Mouse (Mus musculus): ENCODE measurements around the gene Nbea.

The Nbea gene

DNA sequence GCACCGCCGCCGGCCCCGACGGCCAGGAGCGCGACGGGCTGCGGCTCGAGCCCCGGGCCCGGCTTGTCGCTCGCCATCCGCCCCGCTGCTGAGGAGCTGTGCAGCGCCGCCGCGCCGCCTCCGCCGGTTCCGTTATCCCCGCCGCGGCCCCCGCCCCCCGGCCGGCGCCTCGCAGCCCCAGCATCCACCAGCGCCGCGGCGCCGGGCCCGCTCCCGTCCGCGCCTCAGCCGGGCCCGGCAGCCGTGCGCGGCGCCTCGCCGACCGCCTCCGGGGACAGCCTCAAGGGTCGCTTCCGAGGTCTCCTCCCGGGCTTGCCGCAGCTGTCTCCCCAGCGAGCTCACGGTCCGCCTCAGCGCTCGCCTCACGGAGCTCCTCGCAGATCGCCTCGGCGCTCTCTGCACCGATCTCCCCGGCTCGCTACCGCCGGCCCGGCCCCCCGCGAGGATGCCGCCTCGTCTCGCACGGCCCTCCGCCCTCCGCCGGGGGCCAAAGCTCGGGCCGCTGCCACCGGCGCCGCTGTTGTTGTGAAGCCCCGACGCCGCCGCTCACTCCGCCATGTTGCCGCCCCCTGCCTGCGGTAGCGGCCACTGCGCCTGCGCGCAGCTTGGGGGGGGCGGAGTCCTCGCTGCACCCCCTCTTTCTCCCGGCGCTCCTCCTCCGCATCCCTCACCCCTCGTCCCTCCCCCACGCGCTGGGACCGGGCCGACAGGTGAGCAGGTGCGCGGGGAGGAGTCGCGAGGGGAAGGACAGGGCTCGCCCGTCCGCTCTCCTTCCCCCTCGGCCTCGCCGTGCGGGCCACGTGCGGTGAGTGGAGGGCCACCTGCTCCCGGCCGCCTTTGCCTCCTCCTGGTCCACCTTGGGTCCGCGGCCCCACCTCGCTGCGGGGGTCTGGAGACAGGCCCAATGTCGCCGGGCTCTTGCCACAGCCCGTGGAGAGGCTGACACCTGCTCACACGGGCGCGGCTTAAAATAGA lies at the start of gene Nbea:
Nbea (minus strand) TSS at position 543 of the 975 bp plus-strand sequence.
- peak; percentile 67 for DNase-seq (ENCODE audit: low read depth, low spot score)

DNA sequence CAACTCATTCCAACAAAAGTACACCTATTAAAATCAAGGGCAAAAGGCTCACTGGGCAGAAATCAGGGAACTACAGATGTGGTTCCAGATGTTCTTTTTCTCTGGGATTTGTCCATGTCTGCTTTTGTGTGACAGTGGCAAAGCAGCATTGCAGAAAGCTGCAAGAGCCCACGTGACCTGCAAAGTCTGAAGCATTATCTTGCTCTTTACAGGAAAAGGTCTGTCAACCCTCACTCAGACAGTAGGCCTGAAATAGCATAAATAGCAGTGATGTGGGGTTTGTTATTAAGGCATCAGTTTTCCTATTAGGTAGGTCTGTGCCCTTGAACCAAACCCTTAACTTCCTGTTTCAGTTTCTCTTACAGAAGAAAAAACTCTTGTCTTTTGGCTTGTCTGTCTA lies 45.8 kb upstream of the Nbea start:
- DNase-seq (ENCODE audit: low read depth, low spot score): no peak

DNA sequence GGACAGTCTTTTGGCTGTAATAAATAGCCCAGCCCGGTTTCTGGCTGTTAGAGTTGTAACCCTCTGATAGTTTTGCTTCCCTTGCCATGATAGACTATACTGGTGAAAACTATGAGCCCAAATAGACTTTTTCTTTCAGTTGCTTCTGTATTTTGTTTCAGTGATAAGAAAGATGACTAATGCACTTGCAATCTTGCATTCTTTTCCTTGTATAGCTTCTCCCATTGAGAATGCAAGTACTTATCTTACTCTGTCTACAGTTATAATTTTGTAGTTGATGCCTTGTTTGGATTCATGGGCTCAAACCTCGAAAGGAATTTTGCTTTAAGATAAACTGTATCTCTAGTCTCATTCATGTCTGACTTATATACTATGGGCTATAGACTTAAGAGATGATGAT lies 32.5 kb upstream of the Nbea start:
- no peak for DNase-seq (ENCODE audit: low read depth, low spot score)

DNA sequence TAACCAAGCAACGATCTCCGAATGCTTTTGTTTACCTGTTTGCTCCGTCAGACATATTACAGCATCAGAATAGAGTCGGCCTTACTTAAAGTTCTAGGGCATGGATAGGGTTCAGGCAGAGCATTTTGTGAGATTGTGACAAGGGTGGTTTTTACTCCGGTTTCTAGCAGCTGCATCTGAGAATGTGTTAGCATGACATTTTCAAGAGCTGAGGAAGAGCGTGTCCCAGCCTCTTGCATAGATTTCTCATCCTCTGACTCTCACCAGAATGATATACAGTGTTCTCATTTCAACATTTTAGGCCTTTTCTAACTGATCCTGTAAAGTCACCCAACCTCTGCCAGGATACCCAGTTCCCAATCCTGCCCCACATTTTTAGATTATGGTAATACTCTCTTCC lies 20.5 kb upstream of the Nbea start:
- no peak for DNase-seq (ENCODE audit: low read depth, low spot score)

DNA sequence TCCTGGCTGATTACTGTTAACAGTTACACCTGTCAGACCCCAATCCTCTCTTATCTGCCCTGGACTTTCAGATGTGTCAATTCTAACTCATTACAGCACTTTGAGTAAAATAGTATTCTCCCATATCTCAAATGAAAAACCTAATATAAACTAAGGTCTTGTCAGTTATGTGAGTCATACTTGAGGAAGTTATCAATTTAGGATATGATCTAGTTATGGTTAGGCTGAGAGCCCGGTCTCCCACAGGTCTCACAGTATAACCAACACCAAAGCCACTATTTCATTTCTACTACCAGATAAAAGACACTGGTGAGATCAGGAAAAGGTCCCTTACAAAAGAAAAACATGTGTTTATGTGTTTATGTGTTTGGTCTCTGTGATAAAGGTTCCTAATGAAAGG lies 4.7 kb upstream of the Nbea start:
- DNase-seq (ENCODE audit: low read depth, low spot score): no peak

DNA sequence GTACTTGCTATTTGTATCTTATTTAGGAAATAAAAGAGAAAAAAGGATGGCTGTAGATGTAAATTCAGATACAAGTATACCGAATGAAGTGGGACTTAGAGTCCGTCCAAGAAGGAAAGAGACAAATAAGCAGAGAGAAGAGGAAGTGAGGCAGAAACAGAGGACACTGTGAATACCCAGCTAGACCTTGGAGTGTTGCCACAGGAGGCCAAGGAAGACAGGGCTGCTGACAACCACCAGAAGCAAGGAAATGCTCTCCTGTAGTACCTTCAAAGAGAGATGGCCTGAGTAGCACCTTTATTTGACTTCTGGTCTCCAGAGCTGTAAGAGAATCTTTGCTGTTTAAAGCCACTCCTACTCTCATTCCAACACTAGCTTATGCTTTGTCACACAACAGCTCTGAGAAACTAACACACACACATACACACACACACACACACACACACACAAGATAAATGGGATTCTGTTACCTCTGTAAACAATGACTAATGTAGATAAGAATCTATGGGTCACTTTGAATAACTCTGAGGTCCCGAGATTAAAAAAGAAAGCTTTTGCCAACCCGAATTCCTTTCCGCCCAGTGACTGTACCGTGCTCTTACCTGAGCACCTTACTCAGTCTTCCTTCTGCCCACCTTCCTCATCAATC lies 3.8 kb upstream of the Nbea start:
- no peak for DNase-seq (ENCODE audit: low read depth, low spot score)

DNA sequence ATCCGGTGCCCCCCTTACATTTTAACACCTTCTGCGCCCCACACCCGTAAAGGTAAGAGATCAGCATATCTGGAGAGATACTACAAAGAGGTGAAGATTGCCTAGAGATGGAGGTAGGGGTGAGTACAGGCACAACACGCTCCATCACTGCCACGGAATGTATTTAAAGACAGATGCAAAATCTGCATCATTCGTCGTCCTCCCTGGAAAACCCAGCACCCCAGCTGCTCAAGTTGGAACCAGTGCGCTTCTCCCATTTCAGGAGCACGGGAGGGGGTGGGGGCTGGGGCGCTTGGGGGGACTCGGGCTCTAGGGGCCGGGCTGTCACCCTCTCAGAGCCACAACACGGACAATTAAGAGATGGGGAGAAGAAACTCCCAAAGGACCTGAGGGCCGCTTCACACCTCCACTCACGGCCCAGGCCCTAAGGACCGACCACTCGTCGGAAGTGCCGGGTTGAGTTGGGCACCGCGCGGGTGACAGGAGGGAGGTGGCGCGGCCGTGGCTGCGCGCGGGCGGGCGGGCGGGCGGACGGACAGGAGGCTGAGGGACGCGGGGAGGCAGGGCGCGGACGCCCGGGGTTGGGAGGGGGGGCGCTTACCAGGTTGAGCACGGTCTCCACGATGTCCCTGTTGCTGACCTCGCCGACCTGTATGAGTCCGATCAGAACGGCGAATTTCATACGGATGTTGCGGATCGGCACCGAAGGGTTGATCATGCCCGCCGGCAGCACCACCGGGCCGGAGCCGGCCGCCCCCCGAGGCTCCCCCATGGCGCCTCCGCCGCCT lies 936 bp downstream of the Nbea start:
- DNase-seq (ENCODE audit: low read depth, low spot score): peak; percentile 24

DNA sequence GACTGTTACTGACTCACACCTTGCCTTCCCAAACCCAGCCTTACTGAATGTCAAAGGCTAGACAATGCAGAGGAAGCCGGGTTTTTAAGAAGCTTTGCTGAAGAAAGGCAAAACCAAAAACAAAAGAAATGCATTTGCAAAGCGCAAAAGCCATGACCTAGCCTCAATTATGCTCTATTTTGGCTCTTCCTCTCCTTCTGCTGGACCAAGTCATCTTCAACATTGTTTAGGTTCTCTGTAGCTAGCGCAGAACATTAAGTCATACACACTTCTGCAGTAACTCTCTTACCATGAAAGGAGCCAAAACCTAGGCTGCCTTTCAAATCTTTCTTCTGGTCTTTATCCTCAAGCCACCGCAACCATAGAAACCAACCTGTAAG lies 1.5 kb downstream of the Nbea start:
- peak; percentile 16 for DNase-seq (ENCODE audit: low read depth, low spot score)

DNA sequence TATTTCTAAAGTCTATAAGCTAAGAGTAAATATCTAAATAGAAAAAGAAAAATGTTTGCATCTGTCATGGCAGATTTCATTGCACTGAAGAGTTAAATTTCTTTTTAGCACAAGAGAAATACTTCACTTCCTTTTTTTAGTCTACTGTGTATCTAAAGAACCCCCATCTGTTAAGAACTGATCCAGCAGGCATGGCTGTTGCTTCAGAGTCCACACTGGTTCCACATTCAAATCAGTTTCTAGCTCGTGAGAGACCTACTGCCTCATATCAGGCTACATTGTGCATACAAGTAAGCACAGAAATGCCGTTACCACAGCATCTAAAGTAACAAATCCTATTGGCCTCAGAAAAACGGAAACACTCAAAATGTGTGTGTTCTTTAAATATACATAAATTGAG lies 2.5 kb downstream of the Nbea start:
- no peak for DNase-seq (ENCODE audit: low read depth, low spot score)

DNA sequence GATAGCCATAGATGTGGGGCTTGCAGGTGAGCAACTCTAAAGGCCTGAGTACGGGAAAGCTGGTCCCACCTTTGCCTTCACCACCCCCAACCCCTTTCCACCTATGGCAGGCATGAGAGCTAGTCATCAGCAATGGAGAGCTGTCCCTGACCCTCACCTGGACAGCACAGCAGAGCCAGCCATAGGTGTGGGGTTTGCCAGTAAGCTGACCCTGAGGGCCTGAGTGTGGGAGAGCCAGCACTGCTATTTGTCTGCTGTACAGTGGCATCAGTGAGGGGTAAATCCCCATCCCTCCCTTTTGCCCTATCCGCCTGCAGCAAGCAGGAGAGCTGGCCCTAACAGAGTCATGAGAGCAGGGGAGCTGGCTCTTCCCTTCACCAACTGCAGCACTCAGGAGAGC lies 25.6 kb downstream of the Nbea start:
- DNase-seq (ENCODE audit: low read depth, low spot score): no peak

DNA sequence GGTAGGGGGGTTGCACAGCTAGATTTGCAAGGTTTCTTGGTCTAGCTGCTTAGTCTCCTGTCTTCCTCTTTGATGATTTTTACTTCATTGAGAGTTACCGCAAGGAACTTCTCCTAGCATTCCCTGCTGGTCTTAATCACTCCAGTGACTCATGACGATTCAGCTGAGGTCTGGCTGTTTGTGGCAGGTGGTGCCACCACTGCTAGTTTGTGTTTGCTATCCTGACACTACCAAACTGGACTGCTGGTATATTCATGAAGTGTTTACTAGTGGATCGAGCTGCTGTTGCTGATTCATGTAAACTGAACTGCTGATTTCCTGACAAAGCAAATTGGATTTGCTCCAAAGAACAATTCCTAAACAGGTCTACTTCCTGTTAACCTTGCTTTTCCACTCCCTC lies 56.8 kb downstream of the Nbea start:
- DNase-seq (ENCODE audit: low read depth, low spot score): no peak

DNA sequence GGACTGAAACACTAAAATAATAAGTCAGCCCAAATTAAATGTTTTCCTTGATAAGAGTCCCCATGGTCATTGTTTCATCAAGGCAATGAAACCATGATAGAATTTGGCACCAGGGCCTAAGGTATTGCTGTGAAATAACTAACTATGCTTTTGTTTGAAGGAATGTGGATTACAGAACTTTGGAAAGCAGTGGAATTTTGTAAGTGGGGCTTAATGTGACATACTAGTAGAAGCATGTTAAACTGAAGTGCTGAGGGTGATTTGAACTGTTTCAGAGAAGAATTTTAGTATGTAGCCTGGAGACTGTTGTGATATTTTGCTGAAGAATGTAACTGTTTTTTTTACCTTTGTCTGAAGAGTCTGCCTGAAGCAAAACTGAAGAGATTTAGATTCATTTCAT lies 66.9 kb downstream of the Nbea start:
- no peak for DNase-seq (ENCODE audit: low read depth, low spot score)

DNA sequence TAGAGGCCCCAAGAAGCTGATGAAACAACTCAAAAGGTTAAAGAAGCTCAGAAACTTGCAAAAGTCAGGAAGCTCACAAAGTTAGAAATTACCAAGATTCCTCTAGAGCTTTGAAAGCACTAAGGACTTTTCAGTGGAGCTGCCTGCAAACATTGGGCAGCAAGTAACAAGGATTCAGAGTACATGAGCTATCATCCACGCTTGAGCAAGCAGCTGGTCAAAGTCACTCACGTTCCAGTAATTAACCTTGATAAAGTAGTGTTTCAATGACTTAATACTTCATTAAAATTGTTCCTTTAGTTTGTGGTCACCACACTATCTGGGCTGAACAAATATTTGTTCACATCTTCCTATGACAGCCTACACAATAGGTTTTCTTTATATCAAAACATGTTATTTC lies 75.4 kb downstream of the Nbea start:
- no peak for DNase-seq (ENCODE audit: low read depth, low spot score)

DNA sequence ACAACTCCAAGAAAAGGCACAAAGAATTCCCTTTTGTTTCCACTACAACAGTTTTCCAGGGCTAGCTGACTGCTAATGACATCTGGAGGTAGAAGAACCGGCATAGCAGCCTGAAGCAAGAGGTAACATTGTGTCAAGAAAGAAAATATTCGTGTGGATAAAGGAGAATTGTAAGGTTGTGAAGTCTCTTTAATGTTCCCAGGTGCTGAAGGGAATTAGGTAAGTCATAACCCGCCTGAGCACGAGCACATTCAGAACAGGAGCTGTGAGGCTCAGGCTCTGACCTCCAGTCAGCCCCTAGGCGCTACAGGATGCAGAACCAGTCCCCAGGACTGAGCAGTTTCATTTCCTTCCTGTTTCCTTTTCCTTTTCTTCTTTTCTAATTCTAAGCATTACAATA lies 86.4 kb downstream of the Nbea start:
- DNase-seq (ENCODE audit: low read depth, low spot score): peak; percentile 5

DNA sequence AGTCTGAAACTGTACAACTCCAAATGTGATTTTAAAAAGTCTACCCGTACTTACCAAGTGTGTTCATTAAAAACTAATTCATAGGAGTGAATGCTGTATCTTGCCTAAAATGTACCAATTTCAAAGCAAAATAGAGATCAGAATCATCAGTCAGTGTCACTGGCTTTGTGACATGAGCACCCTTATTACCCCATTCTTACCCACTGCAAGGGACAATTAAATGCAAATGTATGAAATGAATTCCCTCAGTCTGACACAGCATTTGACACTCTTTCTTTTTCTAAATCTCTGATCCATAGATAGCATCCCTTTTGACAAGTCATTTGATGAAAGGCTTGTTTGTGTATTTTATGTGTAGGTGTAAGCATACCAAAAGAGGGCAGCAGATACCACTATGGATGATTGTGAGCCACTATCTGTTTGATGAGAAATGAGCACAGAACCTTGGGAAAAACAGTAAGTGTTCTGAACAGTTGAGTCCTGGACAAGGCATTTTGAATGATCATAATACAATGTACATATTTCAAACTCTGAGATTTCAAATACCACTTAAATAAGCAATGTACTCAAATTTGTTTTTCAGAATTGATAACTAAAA lies 104.4 kb downstream of the Nbea start:
- DNase-seq (ENCODE audit: low read depth, low spot score): peak; percentile 3

DNA sequence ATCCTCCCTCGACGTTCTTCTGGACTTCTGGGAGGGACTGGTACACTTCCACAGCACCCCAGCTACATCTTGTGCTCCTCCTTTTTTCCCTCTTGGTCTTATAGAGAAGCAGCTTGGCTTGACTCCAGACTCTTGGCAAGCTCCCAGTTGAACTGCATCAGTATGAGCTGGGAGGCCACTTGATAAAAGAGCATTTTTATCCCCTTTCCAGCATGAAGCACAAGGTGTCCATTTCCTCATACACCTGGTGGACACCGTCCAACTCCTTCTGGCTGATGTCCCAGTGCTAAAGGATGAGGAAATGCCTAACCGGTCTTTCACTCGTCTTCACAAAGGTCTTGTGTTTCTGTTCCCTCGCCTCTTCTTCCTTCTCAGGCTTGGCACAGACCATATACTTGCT lies 115.7 kb downstream of the Nbea start:
- DNase-seq (ENCODE audit: low read depth, low spot score): no peak

DNA sequence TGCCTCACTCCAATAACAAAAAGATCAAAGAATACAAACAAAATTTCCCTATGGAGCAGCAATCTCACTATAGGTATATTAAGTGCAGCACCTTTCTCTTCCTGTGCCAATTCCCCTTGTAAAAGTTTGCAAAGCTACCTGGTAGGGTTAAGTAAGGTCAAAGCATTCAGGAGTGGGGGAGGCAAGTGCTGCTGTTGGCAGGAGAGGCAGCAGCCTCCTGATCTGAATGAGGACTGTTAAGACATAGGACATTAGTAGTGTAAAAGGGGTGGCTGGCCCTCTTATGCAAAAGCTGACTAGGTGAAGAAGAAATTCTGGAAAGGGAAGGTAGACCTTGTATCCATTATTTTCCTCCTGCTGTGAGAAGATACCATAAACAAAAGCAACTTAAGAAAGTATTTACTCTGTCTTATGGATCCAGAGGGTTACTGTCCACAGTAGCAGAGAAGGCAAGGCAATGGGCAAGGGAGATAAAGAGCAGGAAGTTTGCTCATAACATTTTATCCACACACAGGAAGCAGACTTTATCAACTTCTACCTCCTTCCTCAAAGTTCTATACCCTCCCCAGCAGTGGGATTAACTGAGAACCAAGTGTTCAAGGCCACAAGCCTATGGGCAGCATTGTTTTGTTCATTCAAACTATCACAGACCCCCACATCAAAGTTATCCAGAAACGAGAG lies 117.0 kb downstream of the Nbea start:
- DNase-seq (ENCODE audit: low read depth, low spot score): no peak

DNA sequence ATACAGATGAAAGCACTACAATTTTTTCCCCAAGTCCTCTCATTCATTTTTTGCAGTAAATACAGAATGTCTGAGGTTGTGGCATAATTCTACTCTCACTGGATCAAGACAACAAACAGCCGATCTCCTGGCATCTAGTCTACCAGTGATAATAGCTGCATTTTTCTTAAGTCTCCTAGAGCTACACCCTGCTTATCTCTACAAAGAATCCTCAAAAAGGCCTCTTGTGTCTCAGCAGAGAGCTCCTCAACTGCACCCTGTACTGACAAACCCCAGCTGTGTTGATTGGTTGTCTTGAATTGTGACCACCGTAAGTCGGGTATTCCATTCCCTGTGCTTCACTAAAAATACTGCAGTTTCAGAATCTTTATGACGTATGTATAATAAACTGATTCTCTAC lies 118.3 kb downstream of the Nbea start:
- no peak for DNase-seq (ENCODE audit: low read depth, low spot score)

DNA sequence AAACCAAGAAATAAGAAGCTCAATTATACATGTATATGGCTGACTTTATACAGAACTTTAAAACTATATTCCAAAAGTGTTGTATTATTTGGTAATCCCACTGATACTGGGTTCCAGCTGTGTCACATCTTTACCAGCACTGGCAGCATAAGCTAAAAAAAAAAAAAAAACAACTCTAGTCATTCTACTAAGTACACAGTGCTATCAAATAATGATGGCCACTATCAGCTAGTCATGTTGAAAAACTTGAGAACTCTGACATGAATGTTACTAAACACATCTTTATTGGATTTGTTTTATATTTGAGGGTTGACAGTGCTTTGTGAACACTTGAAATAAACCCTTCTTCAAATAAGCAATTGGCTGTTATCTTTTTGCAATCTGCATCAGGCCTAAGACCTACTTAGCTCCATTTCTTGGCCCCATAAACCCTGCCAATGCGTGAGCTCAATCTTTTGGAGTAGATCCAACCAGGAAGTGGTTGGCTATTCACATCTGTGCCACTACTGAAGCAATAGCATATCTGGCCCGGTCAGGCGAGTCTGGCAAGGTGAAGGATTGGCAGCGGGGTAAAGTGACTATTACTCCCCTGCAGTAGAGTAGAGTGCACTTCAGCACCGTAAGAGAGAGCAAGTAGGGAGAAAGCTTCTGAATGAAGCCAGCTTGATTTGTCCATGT lies 137.7 kb downstream of the Nbea start:
- no peak for DNase-seq (ENCODE audit: low read depth, low spot score)

DNA sequence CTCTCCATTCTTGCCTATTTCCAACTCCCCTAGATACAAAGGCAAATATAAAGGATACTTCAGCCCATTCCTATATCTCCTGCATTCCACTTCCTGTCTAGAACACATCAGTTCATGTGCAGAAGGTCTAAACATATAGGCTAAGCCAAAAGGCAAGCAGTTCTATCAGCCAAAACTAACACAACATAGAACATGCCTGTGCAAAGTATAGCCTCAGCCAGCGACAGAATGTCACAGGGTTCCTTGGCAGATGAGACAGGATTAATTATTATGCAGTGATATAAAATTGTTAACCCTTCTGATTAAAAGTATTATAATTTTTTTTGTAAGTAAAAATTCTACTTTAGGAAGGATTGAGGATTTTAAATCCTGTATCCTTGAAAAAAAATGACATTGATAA lies 140.4 kb downstream of the Nbea start:
- no peak for DNase-seq (ENCODE audit: low read depth, low spot score)

DNA sequence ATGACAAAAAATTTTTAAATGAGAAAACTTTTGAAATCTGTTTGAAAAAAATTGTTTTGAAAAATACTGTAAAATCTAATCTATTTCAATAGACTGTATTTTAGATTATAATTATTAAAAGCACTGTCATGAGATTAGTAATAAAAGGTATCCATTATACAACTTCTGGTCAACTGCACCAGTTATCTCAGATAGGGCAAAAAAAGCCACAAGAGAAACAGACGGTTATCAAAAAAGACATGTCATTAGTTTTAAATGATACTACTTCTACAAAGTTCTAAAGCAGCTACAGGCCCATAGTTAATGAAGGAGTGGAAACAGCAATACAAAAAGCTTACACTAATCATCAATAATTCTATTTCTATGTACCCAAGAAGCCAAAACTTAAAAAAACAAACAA lies 144.0 kb downstream of the Nbea start:
- no peak for DNase-seq (ENCODE audit: low read depth, low spot score)

Measured in R1 (cell line).